Mouse (Mus musculus): ENCODE data around the gene Zfp280b. TPM values are rescaled to one million over a fixed set of nuclear protein-coding genes. Genes with fewer than 3 reads are reported as not detected.

Zfp280b gene
- polyA plus RNA-seq, 1 experiment, result 4.7 TPM

GRCm38 (mm10) chr10:76025470-76026190 lies 6.8 kb upstream of the Zfp280b start:
- no peaks in the 10 kb centered on the region; the same call in 1 of the 2 replicates for H3K4me1 ChIP-seq (ENCODE audit: control insufficient read depth, insufficient read depth, low read length)
- no peak for TF ChIP-seq CTCF (IDR thresholded peaks at IDR 0.05; ENCODE audit: control insufficient read depth, insufficient read depth, low read length)
- TF ChIP-seq POLR2A (IDR thresholded peaks at IDR 0.05; ENCODE audit: borderline replicate concordance, control insufficient read depth, low read depth, low read length), result no peak
- no peak overlapping the region for H3K4me3 ChIP-seq (replicated peaks; ENCODE audit: control insufficient read depth, low read depth, low read length)
- no peak overlapping the region for H3K27ac ChIP-seq (ENCODE audit: control insufficient read depth, insufficient read depth, low read depth, low read length, poor library complexity)
- WGBS, result 81% methylated on average over 10 of the region's 10 CpGs

DNA sequence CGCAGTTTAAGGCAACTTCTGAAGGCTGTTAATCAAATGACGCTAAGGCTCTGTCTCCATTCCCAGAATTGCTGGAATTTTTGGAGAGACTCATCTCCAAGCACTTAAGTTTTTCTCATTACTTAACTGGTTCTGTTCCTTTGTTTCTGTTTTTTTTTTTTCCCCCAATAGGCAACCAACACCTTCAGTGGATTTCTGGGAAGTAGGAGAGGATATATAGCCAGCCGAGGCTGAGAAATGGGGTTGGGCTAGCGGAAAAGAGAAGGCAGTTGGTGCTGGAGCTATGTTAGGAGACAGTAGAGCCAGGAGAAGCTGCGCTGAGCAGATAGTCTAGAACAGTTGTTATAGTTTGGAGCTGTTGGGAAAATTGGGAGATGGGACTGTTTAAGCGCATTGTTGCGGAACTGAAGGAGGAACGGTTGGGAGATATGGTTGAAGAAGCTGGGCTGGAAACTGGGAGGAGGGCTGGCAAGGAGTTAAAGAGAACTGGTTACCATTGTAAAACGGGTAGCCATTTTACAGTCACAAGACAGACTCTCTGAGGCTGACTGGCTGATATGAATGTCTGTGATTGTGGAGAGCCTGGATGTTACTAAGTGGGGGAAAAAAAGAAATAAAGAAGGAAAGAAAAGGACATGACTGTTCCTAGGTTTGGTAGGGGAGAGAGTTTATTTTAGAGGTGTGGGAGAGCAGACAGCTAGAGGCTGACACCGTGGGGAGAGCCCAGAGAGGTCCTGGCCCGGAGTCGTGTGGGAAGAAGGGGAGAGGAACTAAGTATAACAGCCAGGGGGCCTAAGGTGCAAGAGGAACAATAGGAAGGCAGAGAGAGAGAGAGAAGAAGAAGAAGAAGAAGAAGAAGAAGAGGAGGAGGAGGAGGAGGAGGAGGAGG lies 5.1 kb upstream of the Zfp280b start:
- no peaks in the 10 kb centered on the region; the same call in 1 of the 2 replicates for H3K4me1 ChIP-seq (ENCODE audit: control insufficient read depth, insufficient read depth, low read length)
- H3K4me3 ChIP-seq (replicated peaks; ENCODE audit: control insufficient read depth, low read depth, low read length), result no peak overlapping the region
- no peak overlapping the region for H3K27ac ChIP-seq (ENCODE audit: control insufficient read depth, insufficient read depth, low read depth, low read length, poor library complexity)
- TF ChIP-seq CTCF (IDR thresholded peaks at IDR 0.05; ENCODE audit: control insufficient read depth, insufficient read depth, low read length), result no peak
- TF ChIP-seq POLR2A (IDR thresholded peaks at IDR 0.05; ENCODE audit: borderline replicate concordance, control insufficient read depth, low read depth, low read length), result no peak
- WGBS, result 61% methylated on average over 12 of the region's 12 CpGs

GRCm38 (mm10) chr10:76028016-76028366 lies 4.5 kb upstream of the Zfp280b start:
- H3K4me3 ChIP-seq (replicated peaks; ENCODE audit: control insufficient read depth, low read depth, low read length), result no peak overlapping the region
- 40% methylated on average over 4 of the region's 4 CpGs for WGBS
- TF ChIP-seq CTCF (IDR thresholded peaks at IDR 0.05; ENCODE audit: control insufficient read depth, insufficient read depth, low read length) (no peak), POLR2A (IDR thresholded peaks at IDR 0.05; ENCODE audit: borderline replicate concordance, control insufficient read depth, low read depth, low read length) (no peak)

GRCm38 (mm10) chr10:76028396-76028795 lies 4.1 kb upstream of the Zfp280b start:
- Histone ChIP-seq H3K4me1 (ENCODE audit: control insufficient read depth, insufficient read depth, low read length) (no peaks in the 10 kb centered on the region; the same call in 1 of the 2 replicates), H3K4me3 (replicated peaks; ENCODE audit: control insufficient read depth, low read depth, low read length) (no peak overlapping the region), H3K27ac (ENCODE audit: control insufficient read depth, insufficient read depth, low read depth, low read length, poor library complexity) (no peak overlapping the region)
- WGBS, result 81% methylated on average over 9 of the region's 9 CpGs
- no peak for TF ChIP-seq CTCF (IDR thresholded peaks at IDR 0.05; ENCODE audit: control insufficient read depth, insufficient read depth, low read length)
- no peak for TF ChIP-seq POLR2A (IDR thresholded peaks at IDR 0.05; ENCODE audit: borderline replicate concordance, control insufficient read depth, low read depth, low read length)

More at GRCm38 (mm10) chr10:76028016-76028366, 4.5 kb upstream of the Zfp280b start:
- H3K27ac ChIP-seq (ENCODE audit: control insufficient read depth, insufficient read depth, low read depth, low read length, poor library complexity), result no peak overlapping the region
- H3K4me1 ChIP-seq (ENCODE audit: control insufficient read depth, insufficient read depth, low read length), result no peaks in the 10 kb centered on the region; the same call in 1 of the 2 replicates

GRCm38 (mm10) chr10:76029276-76029675 lies 3.2 kb upstream of the Zfp280b start:
- TF ChIP-seq POLR2A (IDR thresholded peaks at IDR 0.05; ENCODE audit: borderline replicate concordance, control insufficient read depth, low read depth, low read length), result no peak
- TF ChIP-seq CTCF (IDR thresholded peaks at IDR 0.05; ENCODE audit: control insufficient read depth, insufficient read depth, low read length), result no peak
- no peak overlapping the region for H3K27ac ChIP-seq (ENCODE audit: control insufficient read depth, insufficient read depth, low read depth, low read length, poor library complexity)
- no peaks in the 10 kb centered on the region; the same call in 1 of the 2 replicates for H3K4me1 ChIP-seq (ENCODE audit: control insufficient read depth, insufficient read depth, low read length)
- WGBS, result 82% methylated on average over 5 of the region's 5 CpGs
- no peak overlapping the region for H3K4me3 ChIP-seq (replicated peaks; ENCODE audit: control insufficient read depth, low read depth, low read length)

GRCm38 (mm10) chr10:76030496-76030895 lies 2.0 kb upstream of the Zfp280b start:
- Histone ChIP-seq H3K4me1 (ENCODE audit: control insufficient read depth, insufficient read depth, low read length) (no peaks in the 10 kb centered on the region; the same call in 1 of the 2 replicates), H3K4me3 (replicated peaks; ENCODE audit: control insufficient read depth, low read depth, low read length) (no peak overlapping the region), H3K27ac (ENCODE audit: control insufficient read depth, insufficient read depth, low read depth, low read length, poor library complexity) (no peak overlapping the region)
- WGBS, result 51% methylated on average over 5 of the region's 5 CpGs
- no peak for TF ChIP-seq CTCF (IDR thresholded peaks at IDR 0.05; ENCODE audit: control insufficient read depth, insufficient read depth, low read length)
- no peak for TF ChIP-seq POLR2A (IDR thresholded peaks at IDR 0.05; ENCODE audit: borderline replicate concordance, control insufficient read depth, low read depth, low read length)

DNA sequence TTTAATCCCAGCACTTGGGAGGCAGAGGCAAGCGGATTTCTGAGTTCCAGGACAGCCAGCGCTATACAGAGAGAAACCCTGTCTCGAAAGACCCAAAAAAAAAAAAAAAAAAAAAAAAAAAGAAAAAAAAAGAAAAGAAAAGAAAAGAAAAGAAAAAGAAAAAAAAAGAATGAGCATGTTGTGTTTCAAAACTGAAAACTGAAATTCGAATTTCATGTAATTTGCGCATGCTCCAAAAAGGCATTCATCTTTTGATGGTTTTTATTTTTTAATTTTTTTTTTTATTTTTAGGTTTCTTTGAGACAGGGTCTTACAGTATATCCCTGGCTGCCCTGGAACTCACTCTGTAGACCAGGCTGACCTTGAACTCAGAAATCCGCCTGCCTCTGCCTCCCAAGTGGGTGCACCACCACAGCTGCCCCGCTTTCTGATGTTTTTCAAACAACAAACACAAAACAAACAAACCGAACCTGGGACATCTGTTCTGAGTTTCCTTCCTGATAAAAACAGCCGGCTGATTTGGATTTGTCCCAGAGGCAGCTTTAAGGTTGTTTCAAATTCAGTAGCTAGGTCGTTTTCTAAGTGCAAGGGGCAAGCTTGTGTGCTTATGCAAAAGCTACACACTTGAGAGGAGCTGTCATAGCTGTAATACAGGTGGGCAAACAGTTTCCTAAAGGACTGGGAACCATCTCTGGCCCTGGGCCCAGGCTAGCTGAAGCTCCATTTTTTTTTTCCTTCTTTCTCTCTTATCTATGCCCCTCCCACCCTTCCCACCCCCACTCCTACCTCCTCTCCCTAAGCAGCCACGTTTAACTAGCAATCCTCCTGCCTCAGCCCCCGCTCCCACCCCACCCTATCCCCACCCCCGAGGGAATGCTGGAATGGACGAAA lies 694 bp upstream of the Zfp280b start:
- TF ChIP-seq CTCF (IDR thresholded peaks at IDR 0.05; ENCODE audit: control insufficient read depth, insufficient read depth, low read length) (no peak), POLR2A (IDR thresholded peaks at IDR 0.05; ENCODE audit: borderline replicate concordance, control insufficient read depth, low read depth, low read length) (no peak)
- peak overlapping the region; percentile 83 for H3K4me3 ChIP-seq (replicated peaks; ENCODE audit: control insufficient read depth, low read depth, low read length)
- H3K4me1 ChIP-seq (ENCODE audit: control insufficient read depth, insufficient read depth, low read length), result no peaks in the 10 kb centered on the region; the same call in 1 of the 2 replicates
- no peak overlapping the region for H3K27ac ChIP-seq (ENCODE audit: control insufficient read depth, insufficient read depth, low read depth, low read length, poor library complexity)
- 43% methylated on average over 14 of the region's 14 CpGs for WGBS
